Mouse (Mus musculus): ENCODE data around the gene Gpr39.

GRCm38 (mm10) chr1:125912601-125913600 lies 236.1 kb downstream of the Gpr39 start, which contains the start of gene Lypd1:
- TF ChIP-seq POLR2A (IDR thresholded peaks at IDR 0.05; ENCODE audit: borderline replicate concordance, control insufficient read depth, low read depth, low read length) (no peak), CTCF (IDR thresholded peaks at IDR 0.05; ENCODE audit: control insufficient read depth, insufficient read depth, low read length) (no peak)

All from bone marrow, adult 2 months (tissue).